Mouse (Mus musculus) midbrain, embryonic 13.5 days (tissue): ENCODE measurements around the gene Guca2a. TPM values are rescaled to one million over a fixed set of nuclear protein-coding genes. Genes with fewer than 3 reads are reported as not detected.
"Not testable (repeated sequence)": the region's sequence is repeated elsewhere in the genome, so short reads cannot be mapped to it uniquely, and the experiment has no call there.

Experiments used
- ATAC-seq: fragments of 200-750 bp; cut with Nextera tagmentation; 2 replicates; pipeline ENCODE4 v1.8.0; 2017; ENCODE audit warnings: mild to moderate bottlenecking, moderate TSS enrichment, moderate library complexity
- H3K27ac ChIP-seq: fragments of 300-500 bp; sonication (generic); 2 replicates; pipeline ENCODE4 v1.5.1; 2015; ENCODE audit warnings: inconsistent platforms, mild to moderate bottlenecking, moderate library complexity
- H3K27me3 ChIP-seq: fragments of 300-500 bp; sonication (generic); 2 replicates; pipeline ENCODE4 v1.6.1; 2015; ENCODE audit warnings: mild to moderate bottlenecking, inconsistent platforms
- H3K36me3 ChIP-seq: fragments of 300-500 bp; sonication (generic); 2 replicates; pipeline ENCODE4 v1.6.1; 2015; ENCODE audit warnings: mild to moderate bottlenecking, inconsistent platforms
- H3K4me1 ChIP-seq: fragments of 300-500 bp; sonication (generic); replicated peaks from 2 replicates; pipeline ENCODE4 v1.6.1; 2015; ENCODE audit warnings: inconsistent platforms
- H3K4me2 ChIP-seq: fragments of 300-500 bp; sonication (generic); replicated peaks from 2 replicates; pipeline ENCODE4 v1.6.1; 2015; ENCODE audit warnings: moderate library complexity, mild to moderate bottlenecking, inconsistent platforms
- H3K4me3 ChIP-seq: fragments of 300-500 bp; sonication (generic); replicated peaks from 2 replicates; pipeline ENCODE4 v1.5.1; 2015; ENCODE audit warnings: mild to moderate bottlenecking, inconsistent platforms
- H3K9ac ChIP-seq: fragments of 300-500 bp; sonication (generic); replicated peaks from 2 replicates; pipeline ENCODE4 v1.6.1; 2015; ENCODE audit warnings: mild to moderate bottlenecking, inconsistent platforms
- H3K9me3 ChIP-seq: fragments of 300-500 bp; sonication (generic); 2 replicates; pipeline ENCODE4 v1.6.1; 2016; ENCODE audit warnings: mild to moderate bottlenecking, inconsistent platforms
- WGBS: fragments of 180-500 bp; shearing (Covaris S2); methylation state at CpG from one replicate; pipeline ENCODE4 v1.1.7; 2015; 5-methylcytosine and 5-hydroxymethylcytosine counted together
- polyA plus RNA-seq: library from polyadenylated mRNA; unstranded; fragments of >200 nt; fragmentation: Nextera tagmentation; extraction: Ambion mirVana; gene quantifications from 2 replicates; pipeline ENCODE4 v1.2.1, GENCODE M21; 2015

The Guca2a gene
- polyA plus RNA-seq, 1 experiment from 2014 or later: not detected

DNA sequence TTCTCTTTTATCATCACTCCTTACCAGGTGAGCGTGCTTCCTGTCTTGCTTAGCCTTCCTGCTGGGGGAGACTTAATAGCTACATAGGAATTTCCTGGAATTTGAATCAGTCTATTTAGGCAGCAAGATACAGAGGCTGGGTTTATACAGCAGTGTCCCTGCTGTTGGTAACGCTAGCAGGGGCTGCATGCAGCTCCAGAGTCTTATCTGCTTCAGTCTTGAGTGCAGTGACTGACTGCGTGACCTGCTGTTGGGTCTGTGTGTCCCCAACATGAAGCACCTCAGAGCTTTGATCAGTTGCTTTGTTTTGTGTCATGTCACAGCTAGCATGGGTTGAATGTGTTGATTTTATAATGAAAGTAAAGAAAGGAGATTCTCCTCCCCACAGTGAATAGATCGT, 10.2 kb upstream of the Guca2a start:
- ATAC-seq: no peak
- Histone ChIP-seq H3K9ac (no peak overlapping the region), H3K9me3 (no peaks in the 10 kb centered on the region), H3K27ac (peak overlapping the region; percentile 69), H3K4me2 (no peak overlapping the region), H3K4me3 (no peak overlapping the region), H3K27me3 (no peaks in the 10 kb centered on the region), H3K4me1 (peaks cover 13% of the 10 kb centered on the region), H3K36me3 (peaks cover 44% of the 10 kb centered on the region)
- WGBS: 68% methylated on average over 4 of the region's 4 CpGs

DNA sequence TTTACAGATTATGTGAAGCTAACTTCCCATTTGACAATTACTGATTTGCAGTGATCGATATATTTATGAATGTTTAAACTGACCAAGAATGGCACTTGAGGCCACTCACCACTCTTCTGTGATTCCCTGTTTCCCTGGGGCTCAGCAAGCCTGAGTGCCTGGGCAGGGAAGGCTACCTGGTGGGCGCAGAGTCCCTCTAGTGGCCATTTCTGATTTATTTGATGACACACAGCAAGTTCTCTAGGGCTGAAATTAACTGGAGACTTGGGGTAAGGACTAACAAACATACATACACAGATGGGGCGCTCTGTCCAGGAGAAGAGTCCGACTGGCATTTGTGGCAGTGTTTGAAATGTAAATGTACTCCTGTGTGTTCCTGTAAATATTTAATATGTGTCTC, 9.1 kb upstream of the Guca2a start:
- 78% methylated on average over 4 of the region's 4 CpGs for WGBS

DNA sequence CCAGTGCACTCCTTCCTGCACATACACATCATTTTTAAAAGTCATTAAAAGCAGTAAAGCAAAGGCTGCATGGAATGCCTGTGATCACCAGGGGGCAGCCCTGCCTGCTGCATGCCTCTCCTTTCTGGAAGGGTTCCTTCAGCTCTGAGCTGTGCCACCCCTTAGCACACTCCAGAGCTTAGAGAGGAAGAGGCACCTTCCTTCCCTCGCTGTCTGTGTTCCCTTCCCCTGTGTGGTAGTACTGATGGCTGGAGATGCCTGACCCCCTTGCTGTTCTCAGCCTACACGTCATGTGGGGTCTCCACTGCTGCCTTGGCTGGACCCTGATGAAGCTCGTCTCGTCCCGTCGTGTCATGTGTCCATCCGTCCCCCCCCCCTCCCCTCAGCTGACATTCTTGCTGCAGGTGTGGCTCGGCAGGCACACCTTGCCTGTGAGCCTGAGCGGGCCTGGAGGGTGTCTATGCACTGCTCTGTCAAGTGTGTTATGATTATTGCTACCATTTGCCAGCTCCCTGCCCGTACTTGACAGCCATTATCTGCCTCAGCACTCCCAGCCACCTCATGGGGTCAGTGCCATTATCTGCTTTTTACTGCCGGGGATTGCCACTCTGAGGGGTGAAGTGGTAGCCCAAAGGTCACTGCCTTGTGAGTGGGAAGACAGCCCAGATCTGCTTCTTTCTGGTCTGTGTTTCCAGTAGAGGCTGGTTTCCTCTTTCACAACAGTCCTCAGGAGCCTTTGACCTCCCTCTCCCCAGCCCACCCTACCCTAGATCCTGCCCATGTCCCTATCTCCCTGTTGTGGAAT, 6.2 kb upstream of the Guca2a start:
- Histone ChIP-seq H3K9ac (0 out of 2 replicates have a peak overlapping the region, but pooled peaks have one; percentile 28), H3K4me1 (peaks cover 35% of the 10 kb centered on the region), H3K27me3 (no peaks in the 10 kb centered on the region), H3K36me3 (peaks cover 16% of the 10 kb centered on the region), H3K4me3 (no peak overlapping the region), H3K27ac (no peak overlapping the region), H3K9me3 (no peaks in the 10 kb centered on the region), H3K4me2 (no peak overlapping the region)
- peak; percentile 22; the same call in 1 of the 2 replicates for ATAC-seq
- WGBS: 83% methylated on average over 11 of the region's 11 CpGs

More for the DNA sequence above, 9.1 kb upstream of the Guca2a start:
- not testable (repeated sequence) for H3K27me3 ChIP-seq, H3K4me2 ChIP-seq, H3K4me3 ChIP-seq, H3K9me3 ChIP-seq, H3K9ac ChIP-seq
- H3K27ac ChIP-seq: 0 out of 2 replicates have a peak overlapping the region, but pooled peaks have one; percentile 39
- peaks cover 34% of the 10 kb centered on the region for H3K36me3 ChIP-seq
- peaks cover 24% of the 10 kb centered on the region for H3K4me1 ChIP-seq
- peak; percentile 35 for ATAC-seq

DNA sequence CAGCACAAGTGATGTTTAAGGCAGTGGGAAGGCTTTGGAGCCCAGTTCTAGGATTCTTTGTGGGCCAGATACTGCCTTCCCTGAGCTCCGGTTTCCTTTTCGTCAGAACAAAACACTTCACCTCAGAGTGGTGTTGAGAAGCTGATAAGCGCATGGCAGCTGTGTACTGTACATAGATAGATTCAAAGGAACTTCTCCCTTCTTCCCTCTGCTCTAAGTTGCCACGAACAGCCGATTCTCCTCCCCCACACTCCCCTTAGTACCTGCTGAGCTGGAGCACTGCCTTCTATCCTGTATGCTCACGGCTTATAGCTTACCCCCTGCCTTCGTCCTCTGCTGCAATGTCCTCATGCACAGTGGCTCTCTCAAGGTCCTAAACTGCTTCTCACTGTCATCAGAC, 4.8 kb upstream of the Guca2a start:
- Histone ChIP-seq H3K27ac (peak overlapping the region; percentile 40; the same call in 1 of the 2 replicates), H3K9me3 (no peaks in the 10 kb centered on the region), H3K27me3 (no peaks in the 10 kb centered on the region), H3K4me2 (no peak overlapping the region), H3K36me3 (peaks cover 14% of the 10 kb centered on the region), H3K9ac (no peak overlapping the region), H3K4me3 (no peak overlapping the region), H3K4me1 (peaks cover 30% of the 10 kb centered on the region)
- ATAC-seq: 0 out of 2 replicates have a peak, but pooled peaks have one; percentile 1
- 67% methylated on average over 7 of the region's 7 CpGs for WGBS

DNA sequence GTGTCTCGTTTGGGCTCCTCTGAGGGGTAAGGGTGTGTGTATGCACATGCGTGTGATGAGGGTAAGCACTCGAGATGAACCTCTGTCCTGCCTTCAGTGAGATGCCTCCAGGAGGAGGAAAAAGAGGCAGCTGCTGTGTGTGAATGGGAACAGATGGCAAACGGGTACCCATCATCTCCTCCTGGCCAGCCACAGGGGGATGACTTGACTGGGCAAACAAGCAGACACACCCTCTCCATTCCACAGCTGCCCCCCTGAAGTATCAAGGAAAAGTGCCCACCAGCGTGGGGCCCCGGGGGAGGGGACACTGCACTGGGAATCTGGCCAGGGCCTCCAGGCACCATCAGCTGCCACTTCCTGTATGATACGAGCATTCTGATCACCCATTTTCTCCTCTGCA, 4.2 kb upstream of the Guca2a start:
- H3K36me3 ChIP-seq: peaks cover 14% of the 10 kb centered on the region
- WGBS: 61% methylated on average over 7 of the region's 7 CpGs
- no peaks in the 10 kb centered on the region for H3K9me3 ChIP-seq
- H3K27ac ChIP-seq: peak overlapping the region; percentile 40; the same call in 1 of the 2 replicates
- H3K4me2 ChIP-seq: no peak overlapping the region
- no peak overlapping the region for H3K4me3 ChIP-seq
- no peak overlapping the region for H3K9ac ChIP-seq
- H3K4me1 ChIP-seq: peaks cover 30% of the 10 kb centered on the region
- H3K27me3 ChIP-seq: no peaks in the 10 kb centered on the region
- ATAC-seq: peak; percentile 29; the same call in 1 of the 2 replicates

DNA sequence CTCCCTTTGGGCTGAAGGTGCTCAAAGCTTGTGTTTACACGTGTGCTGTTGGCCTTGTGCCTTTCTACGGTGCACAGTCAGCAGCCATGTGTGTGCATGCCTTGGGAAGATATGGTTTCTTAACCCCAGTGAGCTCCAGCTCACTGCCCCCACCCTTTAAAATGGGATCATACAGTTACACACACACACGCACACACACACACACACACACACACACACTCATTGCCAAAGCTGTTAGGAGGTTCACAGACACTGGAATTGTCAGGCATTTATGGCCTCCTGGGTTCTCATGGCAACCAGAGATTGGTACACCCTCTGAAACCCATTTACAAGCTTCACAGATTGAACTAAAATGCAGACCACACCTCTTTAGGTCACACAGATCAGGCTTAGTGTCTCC, 3.6 kb upstream of the Guca2a start:
- H3K4me3 ChIP-seq: no peak overlapping the region
- H3K36me3 ChIP-seq: peaks cover 13% of the 10 kb centered on the region
- WGBS: 87% methylated on average over 3 of the region's 3 CpGs
- ATAC-seq: no peak
- no peak overlapping the region for H3K27ac ChIP-seq
- H3K9me3 ChIP-seq: no peaks in the 10 kb centered on the region
- no peaks in the 10 kb centered on the region for H3K27me3 ChIP-seq
- H3K4me2 ChIP-seq: no peak overlapping the region
- H3K9ac ChIP-seq: no peak overlapping the region
- H3K4me1 ChIP-seq: peaks cover 30% of the 10 kb centered on the region

DNA sequence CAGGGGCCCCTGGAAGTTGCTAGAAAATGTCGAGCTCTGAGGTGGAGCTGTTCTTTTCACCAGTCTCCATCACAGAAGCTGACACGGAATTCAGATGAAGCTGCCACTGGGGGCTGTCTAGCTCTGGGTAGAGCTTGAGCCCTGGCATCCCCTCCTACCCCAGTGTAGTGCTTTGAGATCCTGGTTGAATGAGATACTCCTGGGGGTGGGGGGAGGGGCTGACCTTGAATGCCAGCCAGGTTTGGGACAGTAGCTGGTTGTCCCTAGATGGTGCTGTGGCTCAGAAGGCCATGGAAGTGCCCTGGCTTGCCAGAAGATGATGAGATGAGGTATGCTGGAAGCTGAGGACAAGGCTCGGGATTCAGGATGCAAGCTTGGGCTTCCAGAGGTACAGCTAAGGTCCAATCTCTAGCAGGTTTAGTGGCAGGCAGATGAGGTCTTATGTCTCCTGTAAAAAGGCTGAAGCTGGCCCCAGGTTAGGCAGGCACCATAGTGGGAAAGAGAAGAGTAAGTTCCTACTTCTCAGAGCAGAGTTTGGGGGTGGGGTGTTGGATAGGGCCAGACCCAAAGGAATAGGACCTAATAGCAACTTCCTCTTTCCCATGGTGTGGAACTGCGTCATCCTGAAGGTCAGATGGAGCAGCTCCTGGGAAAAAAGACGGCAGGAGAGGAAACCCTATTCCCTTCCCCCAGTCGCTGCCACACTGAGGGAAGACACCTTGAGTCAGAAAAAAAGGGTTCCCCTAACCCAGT, 2.4 kb upstream of the Guca2a start:
- 74% methylated on average over 6 of the region's 6 CpGs for WGBS
- ATAC-seq: no peak
- Histone ChIP-seq H3K4me1 (peaks cover 30% of the 10 kb centered on the region), H3K4me2 (no peak overlapping the region), H3K4me3 (no peak overlapping the region), H3K9me3 (no peaks in the 10 kb centered on the region), H3K9ac (no peak overlapping the region), H3K27ac (no peak overlapping the region), H3K27me3 (no peaks in the 10 kb centered on the region), H3K36me3 (peaks cover 2% of the 10 kb centered on the region; the same call in 1 of the 2 replicates)

DNA sequence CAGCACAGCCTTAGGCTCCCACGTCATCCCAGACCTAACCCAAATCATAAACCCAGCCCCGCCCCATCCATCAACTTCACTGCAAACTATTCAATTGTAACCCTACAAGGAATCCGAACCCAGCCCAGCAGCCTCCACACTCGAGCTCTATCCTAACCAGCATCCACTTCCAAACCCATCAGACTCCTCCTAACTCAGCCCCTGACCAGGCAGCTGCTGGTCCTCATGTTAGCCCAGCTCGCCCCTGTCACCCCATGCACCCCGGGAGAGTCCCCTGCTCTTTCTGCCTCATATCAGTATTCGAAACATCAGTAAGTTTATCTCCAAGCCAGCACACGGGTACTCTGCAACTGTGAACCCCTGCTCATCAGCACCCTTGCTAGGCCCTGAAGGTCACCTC, 1.8 kb upstream of the Guca2a start:
- no peak overlapping the region for H3K4me3 ChIP-seq
- H3K4me1 ChIP-seq: peaks cover 30% of the 10 kb centered on the region
- no peak overlapping the region for H3K9ac ChIP-seq
- no peaks in the 10 kb centered on the region for H3K36me3 ChIP-seq
- no peaks in the 10 kb centered on the region for H3K9me3 ChIP-seq
- no peaks in the 10 kb centered on the region for H3K27me3 ChIP-seq
- no peak for ATAC-seq
- 84% methylated on average over 8 of the region's 8 CpGs for WGBS
- H3K27ac ChIP-seq: no peak overlapping the region
- H3K4me2 ChIP-seq: no peak overlapping the region

DNA sequence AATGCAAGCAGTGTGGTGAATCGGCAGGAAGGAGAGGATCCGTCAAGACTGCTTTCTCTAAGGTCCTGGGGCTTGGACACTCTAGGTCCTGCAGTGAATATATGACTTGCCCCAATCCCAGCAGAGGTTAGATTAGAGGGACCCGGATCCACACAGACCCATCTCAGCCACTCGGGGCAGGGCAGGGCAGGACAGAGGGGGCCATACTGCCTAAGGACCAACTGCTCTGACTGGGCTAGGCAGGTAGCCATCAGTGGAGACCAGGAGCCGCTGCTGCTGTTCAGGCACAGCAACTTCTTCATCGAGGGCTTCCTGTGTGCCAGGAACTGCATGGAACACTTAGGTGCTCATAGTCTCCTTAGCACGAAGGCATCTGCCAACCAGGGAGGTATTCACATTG, 773 bp upstream of the Guca2a start:
- no peak for ATAC-seq
- 86% methylated on average over 7 of the region's 7 CpGs for WGBS
- no peak overlapping the region for H3K4me2 ChIP-seq
- H3K9me3 ChIP-seq: no peaks in the 10 kb centered on the region
- no peak overlapping the region for H3K27ac ChIP-seq
- no peaks in the 10 kb centered on the region for H3K36me3 ChIP-seq
- no peak overlapping the region for H3K9ac ChIP-seq
- no peak overlapping the region for H3K4me3 ChIP-seq
- peaks cover 27% of the 10 kb centered on the region for H3K4me1 ChIP-seq
- no peaks in the 10 kb centered on the region for H3K27me3 ChIP-seq

DNA sequence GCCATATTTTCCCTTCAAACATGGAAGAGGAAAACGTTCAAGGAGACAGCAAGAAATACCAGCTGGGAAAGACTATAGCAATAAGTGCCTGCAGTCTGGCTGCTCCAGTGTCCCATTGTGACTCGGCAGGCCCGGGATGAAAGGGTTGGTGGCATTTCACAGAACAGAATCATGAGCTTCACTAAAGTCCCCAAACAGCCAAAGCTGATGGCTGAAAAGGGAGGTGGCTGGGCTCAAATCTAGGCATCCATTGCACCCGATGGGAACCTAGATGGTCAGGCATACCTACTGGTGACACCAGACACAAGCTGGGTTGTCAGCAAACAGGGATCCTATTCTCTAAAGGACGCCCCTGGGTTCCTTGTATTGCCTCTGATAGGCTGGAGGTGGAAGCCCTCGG, 442 bp downstream of the Guca2a start:
- H3K9ac ChIP-seq: no peak overlapping the region
- H3K4me1 ChIP-seq: peaks cover 20% of the 10 kb centered on the region
- no peak overlapping the region for H3K4me3 ChIP-seq
- H3K9me3 ChIP-seq: peaks cover 5% of the 10 kb centered on the region; the same call in 1 of the 2 replicates
- no peak overlapping the region for H3K4me2 ChIP-seq
- WGBS: 79% methylated on average over 6 of the region's 6 CpGs
- H3K36me3 ChIP-seq: no peaks in the 10 kb centered on the region
- H3K27ac ChIP-seq: no peak overlapping the region
- no peak for ATAC-seq
- no peaks in the 10 kb centered on the region for H3K27me3 ChIP-seq

DNA sequence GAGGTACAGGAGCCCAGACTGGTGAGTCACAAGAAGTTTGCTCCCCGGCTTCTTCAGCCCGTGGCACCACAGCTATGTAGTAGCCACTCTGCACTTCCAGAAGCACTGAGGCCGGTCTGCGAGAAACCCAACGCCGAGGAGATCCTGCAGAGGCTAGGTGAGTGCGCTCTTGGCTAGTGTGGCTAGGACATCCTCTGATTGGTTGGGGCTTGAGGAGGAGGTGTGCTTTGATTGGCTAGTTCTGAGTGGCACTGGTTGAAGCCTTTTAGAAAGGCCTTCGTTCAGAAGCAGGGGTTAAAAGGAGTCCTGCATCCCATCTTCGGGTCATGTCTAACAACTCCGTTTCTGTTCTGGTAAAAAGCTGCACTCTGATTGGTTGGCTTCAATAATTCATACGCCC, 1.2 kb downstream of the Guca2a start:
- Histone ChIP-seq H3K27me3 (no peaks in the 10 kb centered on the region), H3K4me1 (peaks cover 13% of the 10 kb centered on the region; the same call in 1 of the 2 replicates), H3K9me3 (peaks cover 5% of the 10 kb centered on the region; the same call in 1 of the 2 replicates), H3K27ac (no peak overlapping the region), H3K36me3 (no peaks in the 10 kb centered on the region), H3K9ac (no peak overlapping the region), H3K4me3 (no peak overlapping the region), H3K4me2 (no peak overlapping the region)
- no peak for ATAC-seq
- 61% methylated on average over 11 of the region's 11 CpGs for WGBS

DNA sequence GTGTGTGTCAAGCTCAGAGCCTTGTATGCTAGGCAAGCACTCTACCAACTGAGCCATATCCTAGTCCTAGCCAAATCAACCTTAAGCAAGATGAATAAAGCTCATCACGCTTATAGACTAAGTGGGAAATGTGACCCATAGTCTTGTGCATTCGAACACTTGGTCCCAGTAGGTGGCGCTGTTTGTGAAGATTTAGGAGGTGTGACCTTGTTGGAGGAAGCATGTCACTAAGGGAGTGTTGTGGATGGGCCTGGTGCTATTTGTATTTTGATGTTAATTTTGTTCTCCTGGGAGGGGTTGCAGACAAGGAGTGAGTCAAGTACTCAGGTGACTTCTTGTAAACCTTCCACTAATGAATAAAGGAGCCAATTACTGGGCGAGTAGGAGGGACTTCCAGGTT, 5.2 kb downstream of the Guca2a start:
- no peak for ATAC-seq
- Histone ChIP-seq H3K4me1 (no peaks in the 10 kb centered on the region), H3K27me3 (no peaks in the 10 kb centered on the region), H3K4me3 (no peak overlapping the region), H3K36me3 (no peaks in the 10 kb centered on the region), H3K9ac (no peak overlapping the region), H3K27ac (no peak overlapping the region), H3K9me3 (peaks cover 5% of the 10 kb centered on the region; the same call in 1 of the 2 replicates), H3K4me2 (no peak overlapping the region)
- WGBS: 87% methylated on average over 4 of the region's 4 CpGs
